Mouse (Mus musculus): ENCODE results near the gene Gpatch2l.

The Gpatch2l gene

DNA sequence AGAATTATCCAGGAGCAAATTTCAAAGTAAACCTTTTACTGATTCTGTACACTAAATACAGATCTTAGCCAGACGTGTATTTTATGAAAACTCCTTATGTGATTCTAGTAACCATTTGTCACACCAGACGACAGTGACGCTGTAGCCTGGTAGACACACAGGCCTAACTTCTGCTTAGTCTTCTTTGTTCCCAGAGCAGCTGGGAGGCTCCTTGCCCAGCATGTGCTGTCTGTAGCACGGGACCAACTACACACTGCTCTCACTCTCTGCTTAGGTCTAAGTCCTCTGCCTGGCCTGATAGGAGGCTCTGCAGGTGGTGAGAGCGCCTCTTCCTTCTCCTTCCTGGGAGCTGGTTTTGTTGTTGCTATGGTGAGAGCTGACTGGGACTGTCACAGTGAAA lies 35.2 kb downstream of the Gpatch2l start:
- DNase-seq (ENCODE audit: low spot score in 2 of 2), result no peak

DNA sequence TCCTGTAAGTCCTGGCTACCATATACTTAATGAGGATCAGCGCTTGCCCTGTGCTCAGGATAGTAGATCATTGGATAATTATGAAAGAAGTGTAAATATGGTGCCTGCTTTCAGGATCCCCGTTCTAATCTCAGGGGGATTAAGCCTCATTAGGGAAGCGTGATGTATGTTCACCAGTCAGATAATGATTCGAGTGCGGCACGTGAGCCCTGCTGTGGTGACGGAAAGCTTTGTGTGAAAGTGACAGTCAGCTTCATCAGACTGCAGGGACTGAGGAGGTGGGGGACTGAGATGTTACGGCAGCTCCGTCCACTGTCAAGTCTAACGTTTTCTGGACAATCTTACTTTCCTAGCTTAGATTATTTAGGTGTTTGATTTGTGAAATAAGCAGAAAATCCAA lies 38.3 kb downstream of the Gpatch2l start:
- DNase-seq (ENCODE audit: low spot score in 2 of 2), result no peak

DNA sequence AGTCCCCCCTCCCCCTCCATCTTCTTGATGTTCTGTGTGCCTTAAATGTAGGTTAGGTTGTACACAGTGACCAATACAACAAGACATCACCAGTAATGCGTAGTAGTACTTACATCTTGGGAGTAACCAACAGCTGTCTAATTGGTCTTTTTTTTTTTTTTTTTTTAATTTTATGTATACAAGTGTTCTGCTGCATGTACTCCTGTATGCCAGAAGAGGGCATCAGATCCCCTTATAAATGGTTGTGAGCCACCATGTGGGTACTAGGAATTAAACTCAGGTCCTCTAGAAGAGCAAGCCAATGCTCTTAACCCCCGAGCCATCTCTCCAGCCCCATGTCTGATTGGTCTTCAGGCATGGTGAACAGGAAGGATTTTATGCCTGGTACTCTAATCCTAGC lies 44.0 kb downstream of the Gpatch2l start:
- DNase-seq (ENCODE audit: low spot score in 2 of 2), result no peak

DNA sequence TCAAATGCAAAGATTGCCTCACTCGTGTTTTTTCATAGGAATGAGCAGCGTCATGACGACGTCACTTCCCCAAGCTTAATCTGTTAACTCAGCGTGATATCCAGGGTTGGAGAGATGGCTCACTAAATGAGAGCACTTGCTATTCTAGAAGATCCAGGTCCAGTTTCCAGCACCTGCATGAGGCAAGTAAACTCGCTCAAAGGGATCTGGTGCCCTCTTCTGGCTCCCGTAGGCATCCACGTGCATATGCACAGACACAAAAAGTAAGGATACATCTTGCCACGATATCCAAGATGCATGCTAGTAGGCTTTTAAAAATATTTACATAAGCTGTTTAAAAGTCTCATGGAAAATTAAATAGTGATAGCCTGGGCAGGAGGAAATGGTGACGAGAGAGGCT lies 55.8 kb downstream of the Gpatch2l start:
- DNase-seq (ENCODE audit: low spot score in 2 of 2), result no peak

- no peak for DNase-seq (ENCODE audit: low spot score in 2 of 2)
Measured at GRCm38 (mm10) chr12:86302973-86303372, 61.3 kb downstream of the Gpatch2l start.

- DNase-seq (ENCODE audit: low spot score in 2 of 2), result no peak
Measured at GRCm38 (mm10) chr12:86305045-86305444, 63.4 kb downstream of the Gpatch2l start.

DNA sequence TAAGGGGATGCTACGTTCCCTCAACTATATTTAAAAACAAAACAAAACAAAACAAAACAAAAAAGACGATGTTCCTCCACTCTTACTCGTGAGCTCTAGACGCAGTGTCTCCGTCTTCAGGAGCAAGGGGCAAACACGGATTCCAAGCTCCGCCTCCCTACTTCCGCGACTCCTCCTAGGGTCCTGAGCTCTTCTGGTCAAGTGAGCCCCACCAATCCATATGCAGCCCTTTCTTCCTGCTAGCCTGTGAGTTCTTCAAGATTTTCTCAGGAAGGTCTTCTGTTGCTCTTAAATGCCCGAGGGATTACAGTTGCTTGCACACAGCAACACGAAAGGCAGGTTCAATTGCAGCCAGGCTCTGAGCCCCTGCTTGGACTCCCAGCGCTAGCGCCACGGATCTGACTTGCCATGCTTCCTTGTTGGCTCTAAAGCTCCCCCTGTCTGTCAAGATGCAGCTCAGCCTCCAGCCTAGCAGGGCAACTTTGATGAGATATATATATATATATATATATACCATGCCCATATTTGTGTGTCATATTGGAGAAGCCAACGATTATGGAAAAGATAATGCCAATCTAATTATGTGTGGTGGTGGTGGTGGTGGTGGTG lies 64.1 kb downstream of the Gpatch2l start:
- no peak for DNase-seq (ENCODE audit: low spot score in 2 of 2)

GRCm38 (mm10) chr12:86309474-86309873 lies 67.8 kb downstream of the Gpatch2l start:
- DNase-seq (ENCODE audit: low spot score in 2 of 2), result no peak

DNA sequence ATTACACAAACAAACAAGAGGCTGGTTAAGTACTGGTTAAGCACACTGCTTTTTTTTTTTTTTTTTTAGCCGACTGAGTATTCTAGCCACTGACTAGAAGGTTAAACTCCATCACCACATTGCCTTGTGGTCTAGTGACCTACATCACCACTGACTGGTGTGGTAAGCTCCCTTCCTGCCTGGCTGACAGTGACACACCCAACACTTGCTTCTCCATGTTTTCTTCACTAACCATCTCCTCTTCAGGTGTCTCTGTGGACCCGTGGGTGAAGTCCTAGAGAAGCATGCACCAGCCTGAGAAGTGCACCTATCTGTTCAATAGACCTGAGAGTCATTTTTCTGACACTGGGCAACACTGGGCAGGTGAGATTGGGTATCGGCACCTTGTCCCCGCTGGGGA lies 68.2 kb downstream of the Gpatch2l start:
- no peak for DNase-seq (ENCODE audit: low spot score in 2 of 2)

- no peak for DNase-seq (ENCODE audit: low spot score in 2 of 2)
Measured at GRCm38 (mm10) chr12:86320629-86321028, 79.0 kb downstream of the Gpatch2l start.

DNA sequence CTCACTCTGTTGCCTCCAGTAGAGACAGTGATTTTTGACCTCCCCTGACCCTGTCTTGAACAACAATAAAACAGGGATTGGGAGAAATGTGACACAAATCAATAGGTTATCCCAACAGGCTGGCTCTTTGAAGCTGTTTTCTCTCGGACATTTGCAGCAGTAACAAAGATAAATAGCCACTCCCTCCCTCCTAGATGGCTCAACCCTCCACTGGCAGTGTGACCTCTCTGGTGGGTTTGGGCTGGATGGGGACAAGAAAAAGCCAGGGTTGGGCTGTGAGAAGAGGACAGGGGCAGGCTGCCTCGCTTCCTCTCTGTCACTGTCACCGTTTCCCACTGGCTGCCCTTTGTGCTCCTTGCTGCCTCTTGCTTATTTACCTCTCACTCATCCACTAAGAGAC lies 82.6 kb downstream of the Gpatch2l start:
- no peak for DNase-seq (ENCODE audit: low spot score in 2 of 2)

DNA sequence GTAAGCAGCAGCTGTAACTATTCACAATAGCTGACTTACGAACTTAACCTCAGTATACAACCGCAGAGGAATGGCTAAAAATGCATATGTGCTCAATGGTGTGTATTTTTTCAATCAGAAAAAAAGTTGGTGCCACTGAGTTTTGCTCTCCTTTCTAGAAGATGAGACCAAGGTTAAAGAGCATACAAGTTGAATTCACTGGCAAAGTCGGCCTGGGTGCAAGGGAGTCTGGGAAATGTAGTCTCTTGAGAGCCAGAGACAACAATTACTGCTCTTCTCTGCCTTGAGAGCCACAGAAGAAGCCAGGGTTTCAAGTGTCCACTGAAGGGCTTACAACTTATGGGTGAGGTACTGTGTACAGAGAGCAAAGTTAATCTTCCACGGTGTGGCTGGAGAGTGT lies 88.2 kb downstream of the Gpatch2l start:
- no peak for DNase-seq (ENCODE audit: low spot score in 2 of 2)

DNA sequence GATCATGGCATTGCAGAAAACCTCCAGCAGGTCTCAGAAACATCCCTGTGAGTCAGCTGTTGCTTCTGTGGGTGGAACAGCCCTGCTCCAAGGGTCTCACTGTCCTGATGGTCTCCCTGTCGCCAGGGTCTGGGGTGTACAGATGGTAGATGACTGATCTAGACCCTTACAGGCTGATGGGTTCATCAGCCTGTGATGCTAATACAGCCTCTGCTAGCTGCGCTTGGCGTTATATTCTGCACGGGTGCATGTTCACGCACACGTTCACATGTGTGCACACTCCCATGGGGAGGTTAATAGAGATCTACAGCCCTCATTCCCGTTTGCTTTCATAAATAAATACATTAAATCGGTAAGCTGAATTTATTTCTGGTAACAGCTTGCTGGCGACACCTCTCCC lies 89.0 kb downstream of the Gpatch2l start:
- DNase-seq (ENCODE audit: low spot score in 2 of 2), result no peak

DNA sequence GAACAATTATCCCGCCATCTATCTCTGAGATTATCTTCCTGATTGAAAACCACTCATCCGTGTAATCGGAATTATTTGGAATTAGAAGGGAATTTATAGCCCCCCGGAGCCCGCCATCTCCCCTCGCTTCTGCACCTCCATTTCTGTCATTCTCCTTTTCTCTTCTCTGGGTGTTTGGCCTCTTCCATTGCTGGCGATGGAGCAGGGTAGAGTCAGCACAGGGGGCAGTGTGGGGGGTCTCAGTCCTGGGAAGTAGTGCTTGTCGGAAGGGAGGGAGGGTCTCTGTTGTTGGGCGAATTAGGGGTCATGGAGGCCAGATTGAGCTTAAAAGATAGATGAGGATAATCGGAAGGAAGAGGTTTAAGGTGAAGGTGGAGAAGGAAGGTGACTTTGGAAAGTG lies 89.6 kb downstream of the Gpatch2l start:
- DNase-seq (ENCODE audit: low spot score in 2 of 2), result no peak

GRCm38 (mm10) chr12:86336209-86336608 lies 94.6 kb downstream of the Gpatch2l start:
- no peak for DNase-seq (ENCODE audit: low spot score in 2 of 2)

DNA sequence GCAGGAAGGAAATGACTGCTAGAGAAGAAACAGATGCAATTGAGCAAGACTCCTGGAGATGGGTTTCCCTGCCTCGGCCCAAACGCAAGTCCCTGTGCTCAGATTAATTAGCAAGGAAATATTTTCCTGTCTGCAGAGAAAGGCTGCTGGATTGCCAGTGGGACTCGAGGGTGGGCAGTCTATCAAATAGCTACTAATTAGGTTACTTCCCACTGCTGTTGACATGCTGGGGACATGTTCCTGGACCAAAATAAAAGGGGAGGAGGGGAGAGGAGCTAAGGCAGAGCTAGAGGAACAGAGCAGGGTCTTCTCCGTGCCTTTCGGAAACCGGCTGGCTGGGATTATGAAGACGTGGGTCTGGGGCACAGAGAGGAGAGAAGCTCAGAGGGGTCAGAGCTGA lies 95.2 kb downstream of the Gpatch2l start:
- DNase-seq (ENCODE audit: low spot score in 2 of 2), result no peak

All from spleen, postnatal 4 days (tissue).